Mouse (Mus musculus) embryo, embryonic 10.5 days (tissue): ENCODE measurements at regions not wholly inside any gene's neighbourhood (a gene's known extent, or its start where the extent isn't known, plus 50 kb on each side); places are given as distances from the start of the nearest gene placed in this dataset.

Experiments used
- DNase-seq: peaks from one replicate; pipeline ENCODE4 v3.0.0-alpha.2; 2015; ENCODE audit warnings: low spot score

GRCm38 (mm10) chr5:68572816-68573215, 541.2 kb downstream of the Grxcr1 start:
- DNase-seq, result no peak

- no peak for DNase-seq
These were observed 544.2 kb downstream of the Grxcr1 start for GRCm38 (mm10) chr5:68575827-68576226.

GRCm38 (mm10) chr5:68578496-68578895, 546.9 kb downstream of the Grxcr1 start:
- DNase-seq, result no peak

- no peak for DNase-seq
These were observed 560.8 kb downstream of the Grxcr1 start for GRCm38 (mm10) chr5:68592423-68592822.

GRCm38 (mm10) chr5:68618451-68618850, 586.8 kb downstream of the Grxcr1 start:
- DNase-seq, result no peak

- DNase-seq, result no peak
These were observed 603.8 kb downstream of the Grxcr1 start for GRCm38 (mm10) chr5:68635400-68635799.

- DNase-seq, result no peak
These were observed 641.2 kb downstream of the Grxcr1 start for GRCm38 (mm10) chr5:68672834-68673233.

- DNase-seq, result no peak
These were observed 640.1 kb downstream of the Kctd8 start for GRCm38 (mm10) chr5:68701342-68701741.

- DNase-seq, result no peak
These were observed 635.9 kb downstream of the Kctd8 start for GRCm38 (mm10) chr5:68705411-68706080.

- no peak for DNase-seq
These were observed 614.7 kb downstream of the Kctd8 start for GRCm38 (mm10) chr5:68726733-68727132.

- peak; percentile 59 for DNase-seq
These were observed 606.3 kb downstream of the Kctd8 start for GRCm38 (mm10) chr5:68735186-68735585.

- no peak for DNase-seq
These were observed 591.0 kb downstream of the Kctd8 start for GRCm38 (mm10) chr5:68750499-68750898.

GRCm38 (mm10) chr5:68753025-68753424, 588.5 kb downstream of the Kctd8 start:
- DNase-seq, result no peak
